Mouse (Mus musculus) lung, adult 2 months (tissue): ENCODE measurements at regions not wholly inside any gene's neighbourhood (a gene's known extent, or its start where the extent isn't known, plus 50 kb on each side); places are given as distances from the start of the nearest gene placed in this dataset.

Experiments
- CTCF ChIP-seq: fragments of 200-500 bp; IDR thresholded peaks from 2 replicates; pipeline ENCODE4 v1.5.1; 2011; ENCODE audit warnings: mild to moderate bottlenecking, low read length, control low read depth; ENCODE audit not compliant: insufficient read depth
- POLR2A ChIP-seq: fragments of 200-500 bp; IDR thresholded peaks from 2 replicates; pipeline ENCODE4 v1.6.1; 2011; ENCODE audit warnings: low read depth, mild to moderate bottlenecking, control low read depth, low read length, borderline replicate concordance; ENCODE audit errors: extremely low read depth

- TF ChIP-seq CTCF = no peak
- no peak for TF ChIP-seq POLR2A
These were observed 240.0 kb upstream of the Thbs1 start for GRCm38 (mm10) chr2:117871507-117872282.
